Mouse (Mus musculus): ENCODE measurements around the gene Mc1r.

DNA sequence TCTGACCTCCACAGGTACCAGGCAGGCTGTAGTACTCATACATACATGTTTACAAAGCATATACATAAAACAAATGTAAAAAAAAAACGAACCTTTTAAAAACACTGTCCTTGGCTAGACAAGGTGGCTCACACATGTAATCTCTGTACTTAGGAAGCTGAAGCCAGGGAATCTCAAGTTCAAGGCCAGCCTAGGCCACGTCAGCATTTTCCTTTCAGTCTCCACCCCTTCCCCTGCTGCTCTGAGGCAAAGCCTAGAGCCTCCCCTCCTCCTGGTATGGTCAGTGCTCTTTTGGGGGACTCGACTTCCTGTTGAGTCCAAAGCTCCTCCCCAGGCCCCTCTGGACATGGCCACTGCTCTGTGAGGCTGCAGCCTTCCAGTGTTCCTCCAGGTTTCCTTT is 19.9 kb upstream of the Mc1r start:
- TF ChIP-seq CTCF (IDR thresholded peaks at IDR 0.05; ENCODE audit: control insufficient read depth, insufficient read depth, low read length) (no peak), POLR2A (IDR thresholded peaks at IDR 0.05; ENCODE audit: borderline replicate concordance, control insufficient read depth, low read depth, low read length) (no peak)

Measured in bone marrow, adult 2 months (tissue).